Comparison of ENCODE assay signal across 14 mouse cellular contexts in the genomic region with DNA sequence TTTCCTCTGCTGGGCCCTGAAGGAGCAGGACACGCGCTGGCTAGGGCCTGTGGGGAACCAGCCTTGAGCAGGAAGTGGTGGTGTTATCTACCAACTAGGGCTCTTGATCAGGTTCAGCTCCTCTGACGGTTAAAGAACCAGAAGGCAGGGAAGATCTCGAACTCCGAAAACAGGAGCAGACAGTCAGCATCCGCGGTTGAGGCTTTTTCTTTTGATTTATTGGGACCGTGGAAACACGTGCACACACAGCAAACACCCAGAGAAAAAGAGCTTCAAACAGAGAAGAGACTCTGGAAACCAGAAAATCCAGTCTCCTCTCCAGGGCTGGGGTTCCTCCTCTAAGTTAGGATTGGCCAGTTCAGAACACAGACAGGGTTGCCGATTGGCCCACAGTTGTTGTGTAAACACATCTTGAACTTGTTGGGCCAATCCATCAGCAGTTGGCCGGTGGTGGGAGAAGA. TPM values are rescaled to one million over a fixed set of nuclear protein-coding genes. Genes with fewer than 3 reads are reported as not detected.
DNase-seq lines count a peak whose midpoint lies in the region; ATAC-seq lines count a peak whose summit lies in the region.
"Had no signal": no experiment of that assay in that cellular context is flagged by ENCODE, and none has a peak within 500 bp of the region (broad histone marks: within the 10 kb centered on the region; RNA-seq: fewer than 3 reads in every experiment).

No protein-coding gene starts in this region.

- no peak overlapping the region for H3K9ac ChIP-seq in forebrain, embryonic 11.5 days (ENCODE audit: low read length)
- no peak overlapping the region for H3K9ac ChIP-seq in forebrain, embryonic 14.5 days (ENCODE audit: low read length)
- no peak overlapping the region for H3K9ac ChIP-seq in embryonic facial prominence, embryonic 15.5 days
- no peak overlapping the region for H3K9ac ChIP-seq in hindbrain, embryonic 16.5 days (ENCODE audit: low read depth, low read length)
- H3K9ac ChIP-seq in heart, embryonic 11.5 days (ENCODE audit: low read depth, low read length), result no peak overlapping the region
- H3K9ac ChIP-seq in midbrain, embryonic 13.5 days (replicated peaks), result no peak overlapping the region
- H3K9ac ChIP-seq: forebrain, postnatal 0 days had no signal

- no peak for ATAC-seq in forebrain, embryonic 11.5 days (replicated peaks; ENCODE audit: low FRiP score)
- no peak for ATAC-seq in forebrain, embryonic 14.5 days
- ATAC-seq in embryonic facial prominence, embryonic 15.5 days (ENCODE audit: insufficient number of reproducible peaks, low FRiP score, low TSS enrichment, low read depth), result no peak
- no peak for ATAC-seq in hindbrain, embryonic 16.5 days
- ATAC-seq in heart, embryonic 11.5 days (replicated peaks; ENCODE audit: insufficient number of reproducible peaks, low FRiP score, low TSS enrichment), result no peak
- ATAC-seq in midbrain, embryonic 13.5 days, result no peak
- ATAC-seq: forebrain, postnatal 0 days had no signal

- no peaks in the 10 kb centered on the region for H3K9me3 ChIP-seq in forebrain, embryonic 11.5 days (ENCODE audit: control insufficient read depth, low read length)
- no peaks in the 10 kb centered on the region for H3K9me3 ChIP-seq in forebrain, embryonic 14.5 days (replicated peaks; ENCODE audit: control insufficient read depth, low read length)
- no peaks in the 10 kb centered on the region for H3K9me3 ChIP-seq in embryonic facial prominence, embryonic 15.5 days (replicated peaks)
- H3K9me3 ChIP-seq in hindbrain, embryonic 16.5 days (ENCODE audit: control insufficient read depth, low read length), result no peaks in the 10 kb centered on the region
- no peaks in the 10 kb centered on the region for H3K9me3 ChIP-seq in heart, embryonic 11.5 days (replicated peaks; ENCODE audit: control insufficient read depth, low read length)
- H3K9me3 ChIP-seq in midbrain, embryonic 13.5 days, result no peaks in the 10 kb centered on the region

- WGBS in forebrain, embryonic 11.5 days, result 57% methylated on average over 11 of the region's 11 CpGs
- 61% methylated on average over 11 of the region's 11 CpGs for WGBS in forebrain, embryonic 14.5 days
- WGBS in embryonic facial prominence, embryonic 15.5 days, result 38% methylated on average over 11 of the region's 11 CpGs
- WGBS in hindbrain, embryonic 16.5 days, result 55% methylated on average over 11 of the region's 11 CpGs
- WGBS in heart, embryonic 11.5 days (ENCODE audit: insufficient replicate concordance), result 34% methylated on average over 11 of the region's 11 CpGs
- WGBS in midbrain, embryonic 13.5 days, result 55% methylated on average over 11 of the region's 11 CpGs

- H3K4me2 ChIP-seq in forebrain, embryonic 11.5 days (ENCODE audit: low read depth, low read length, severe bottlenecking), result no peak overlapping the region
- no peak overlapping the region for H3K4me2 ChIP-seq in forebrain, embryonic 14.5 days (ENCODE audit: low read length)
- no peak overlapping the region for H3K4me2 ChIP-seq in embryonic facial prominence, embryonic 15.5 days (replicated peaks)
- H3K4me2 ChIP-seq in hindbrain, embryonic 16.5 days (ENCODE audit: low read length), result no peak overlapping the region
- H3K4me2 ChIP-seq in heart, embryonic 11.5 days, result no peak overlapping the region
- H3K4me2 ChIP-seq in midbrain, embryonic 13.5 days (replicated peaks), result no peak overlapping the region

- H3K4me1 ChIP-seq in forebrain, embryonic 11.5 days (replicated peaks; ENCODE audit: control insufficient read depth, insufficient read depth, low read length), result 0 out of 2 replicates have a peak, but pooled peaks cover 2% of the 10 kb centered on the region
- peaks cover 6% of the 10 kb centered on the region; the same call in 1 of the 2 replicates for H3K4me1 ChIP-seq in forebrain, embryonic 14.5 days (ENCODE audit: control insufficient read depth, insufficient read depth, low read length)
- H3K4me1 ChIP-seq in embryonic facial prominence, embryonic 15.5 days, result peaks cover 21% of the 10 kb centered on the region
- H3K4me1 ChIP-seq in hindbrain, embryonic 16.5 days (ENCODE audit: control insufficient read depth, insufficient read depth, low read depth, low read length), result peaks cover 13% of the 10 kb centered on the region
- H3K4me1 ChIP-seq in heart, embryonic 11.5 days (ENCODE audit: control insufficient read depth, insufficient read depth, low read length), result peaks cover 11% of the 10 kb centered on the region
- peaks cover 25% of the 10 kb centered on the region for H3K4me1 ChIP-seq in midbrain, embryonic 13.5 days (replicated peaks)

- DNase-seq in forebrain, embryonic 11.5 days (ENCODE audit: low spot score), result peak; percentile 47
- no peak for DNase-seq in forebrain, embryonic 14.5 days (ENCODE audit: low spot score)
- DNase-seq in CD4-positive, CD25-positive, alpha-beta regulatory T cell, adult 2 months (ENCODE audit: low read depth, low spot score), result peak; percentile 38
- DNase-seq in lung, postnatal 10 days, result peak; percentile 46
- DNase-seq: cerebellum, adult 11 months; forebrain, postnatal 0 days; kidney, adult 8-10 months; left cerebral cortex, postnatal 4 days; right cerebral cortex, postnatal 25 days had no signal

- no peak overlapping the region for H3K4me3 ChIP-seq in forebrain, embryonic 11.5 days (ENCODE audit: low read depth, low read length)
- H3K4me3 ChIP-seq in forebrain, embryonic 14.5 days (ENCODE audit: low read depth, low read length), result no peak overlapping the region
- H3K4me3 ChIP-seq in embryonic facial prominence, embryonic 15.5 days (replicated peaks), result no peak overlapping the region
- no peak overlapping the region for H3K4me3 ChIP-seq in hindbrain, embryonic 16.5 days (ENCODE audit: low read length)
- no peak overlapping the region for H3K4me3 ChIP-seq in heart, embryonic 11.5 days (ENCODE audit: low read depth, low read length)
- no peak overlapping the region for H3K4me3 ChIP-seq in midbrain, embryonic 13.5 days (replicated peaks)

- H3K27ac ChIP-seq in forebrain, embryonic 11.5 days (ENCODE audit: low read depth, low read length), result no peak overlapping the region
- no peak overlapping the region for H3K27ac ChIP-seq in forebrain, embryonic 14.5 days (ENCODE audit: low read depth, low read length)
- peak overlapping the region; percentile 82 for H3K27ac ChIP-seq in embryonic facial prominence, embryonic 15.5 days (replicated peaks)
- no peak overlapping the region for H3K27ac ChIP-seq in hindbrain, embryonic 16.5 days (ENCODE audit: low read depth, low read length)
- no peak overlapping the region for H3K27ac ChIP-seq in heart, embryonic 11.5 days (ENCODE audit: low read depth, low read length)
- H3K27ac ChIP-seq in midbrain, embryonic 13.5 days, result no peak overlapping the region

- no peaks in the 10 kb centered on the region for H3K36me3 ChIP-seq in forebrain, embryonic 11.5 days (ENCODE audit: control insufficient read depth, insufficient read depth, low read length)
- H3K36me3 ChIP-seq in forebrain, embryonic 14.5 days (ENCODE audit: control insufficient read depth, insufficient read depth, low read length), result no peaks in the 10 kb centered on the region
- H3K36me3 ChIP-seq in embryonic facial prominence, embryonic 15.5 days, result no peaks in the 10 kb centered on the region
- H3K36me3 ChIP-seq in hindbrain, embryonic 16.5 days (ENCODE audit: control insufficient read depth, insufficient read depth, low read length), result no peaks in the 10 kb centered on the region
- no peaks in the 10 kb centered on the region for H3K36me3 ChIP-seq in heart, embryonic 11.5 days (ENCODE audit: control insufficient read depth, insufficient read depth, low read length)
- H3K36me3 ChIP-seq in midbrain, embryonic 13.5 days, result no peaks in the 10 kb centered on the region

- no peaks in the 10 kb centered on the region for H3K27me3 ChIP-seq in forebrain, embryonic 11.5 days (ENCODE audit: control insufficient read depth, insufficient read depth, low read length)
- H3K27me3 ChIP-seq in forebrain, embryonic 14.5 days (replicated peaks; ENCODE audit: control insufficient read depth, insufficient read depth, low read length), result no peaks in the 10 kb centered on the region
- peaks cover 18% of the 10 kb centered on the region for H3K27me3 ChIP-seq in embryonic facial prominence, embryonic 15.5 days
- no peaks in the 10 kb centered on the region for H3K27me3 ChIP-seq in hindbrain, embryonic 16.5 days (replicated peaks; ENCODE audit: control insufficient read depth, insufficient read depth, low read length)
- peaks cover 22% of the 10 kb centered on the region for H3K27me3 ChIP-seq in heart, embryonic 11.5 days (ENCODE audit: control insufficient read depth, insufficient read depth, low read length)
- H3K27me3 ChIP-seq in midbrain, embryonic 13.5 days, result peaks cover 27% of the 10 kb centered on the region; the same call in 1 of the 2 replicates

RNA-seq across cellular contexts. Expression of a gene that starts 6.4 kb away (rescaled TPM):
- 11.5 and 13.7 TPM in 2 replicates for polyA plus RNA-seq in forebrain, embryonic 11.5 days (2014; fragmentation: Nextera tagmentation; extraction: Ambion mirVana)
- 26.0 and 32.5 TPM in 2 replicates for polyA plus RNA-seq in forebrain, embryonic 14.5 days (2014; fragmentation: Nextera tagmentation; extraction: Ambion mirVana)
- polyA plus RNA-seq in embryonic facial prominence, embryonic 15.5 days (2015; fragmentation: Nextera tagmentation; extraction: Ambion mirVana), result 29.5 and 34.6 TPM in 2 replicates
- polyA plus RNA-seq in hindbrain, embryonic 16.5 days (2015; fragmentation: Nextera tagmentation; extraction: Ambion mirVana), result 63.8 and 65.4 TPM in 2 replicates
- polyA plus RNA-seq in heart, embryonic 11.5 days (2014; fragmentation: Nextera tagmentation; extraction: Ambion mirVana), result 3.5 and 3.7 TPM in 2 replicates
- 35.5 and 37.6 TPM in 2 replicates for polyA plus RNA-seq in midbrain, embryonic 13.5 days (2015; fragmentation: Nextera tagmentation; extraction: Ambion mirVana)

RNA-seq across cellular contexts. Expression of a gene that starts 21.0 kb away (rescaled TPM):
- 0.67 and 0.90 TPM in 2 replicates for polyA plus RNA-seq in forebrain, embryonic 11.5 days (2014; fragmentation: Nextera tagmentation; extraction: Ambion mirVana)
- polyA plus RNA-seq in forebrain, embryonic 14.5 days (2014; fragmentation: Nextera tagmentation; extraction: Ambion mirVana), result 1.9 and 3.1 TPM in 2 replicates
- 1.0 and 1.3 TPM in 2 replicates for polyA plus RNA-seq in embryonic facial prominence, embryonic 15.5 days (2015; fragmentation: Nextera tagmentation; extraction: Ambion mirVana)
- 8.6 and 9.9 TPM in 2 replicates for polyA plus RNA-seq in hindbrain, embryonic 16.5 days (2015; fragmentation: Nextera tagmentation; extraction: Ambion mirVana)
- polyA plus RNA-seq in heart, embryonic 11.5 days (2014; fragmentation: Nextera tagmentation; extraction: Ambion mirVana), result 0.52 and 0.59 TPM in 2 replicates
- polyA plus RNA-seq in midbrain, embryonic 13.5 days (2015; fragmentation: Nextera tagmentation; extraction: Ambion mirVana), result 1.5 and 1.8 TPM in 2 replicates

RNA-seq across cellular contexts. Expression of a gene that starts 47.8 kb away (rescaled TPM):
- not detected in 2 replicates for polyA plus RNA-seq in forebrain, embryonic 11.5 days (2014; fragmentation: Nextera tagmentation; extraction: Ambion mirVana)
- not detected in 2 replicates for polyA plus RNA-seq in forebrain, embryonic 14.5 days (2014; fragmentation: Nextera tagmentation; extraction: Ambion mirVana)
- polyA plus RNA-seq in embryonic facial prominence, embryonic 15.5 days (2015; fragmentation: Nextera tagmentation; extraction: Ambion mirVana), result not detected in 2 replicates
- 0.06 TPM in 1 of 2 replicates, not detected in the other for polyA plus RNA-seq in hindbrain, embryonic 16.5 days (2015; fragmentation: Nextera tagmentation; extraction: Ambion mirVana)
- polyA plus RNA-seq in heart, embryonic 11.5 days (2014; fragmentation: Nextera tagmentation; extraction: Ambion mirVana), result not detected in 2 replicates
- polyA plus RNA-seq in midbrain, embryonic 13.5 days (2015; fragmentation: Nextera tagmentation; extraction: Ambion mirVana), result not detected in 2 replicates
- polyA plus RNA-seq: forebrain, postnatal 0 days; heart, embryonic 14.5 days had no signal
